Mouse (Mus musculus) midbrain, embryonic 12.5 days (tissue): Measurements from ENCODE around the gene Plcd3. TPM values are rescaled to one million over a fixed set of nuclear protein-coding genes. Genes with fewer than 3 reads are reported as not detected.

Source experiments
- ATAC-seq: fragments of 200-750 bp; cut with Nextera tagmentation; 2 replicates; pipeline ENCODE4 v1.8.0; 2017; ENCODE audit warnings: low read depth, moderate TSS enrichment, moderate library complexity; ENCODE audit not compliant: low FRiP score
- H3K27ac ChIP-seq: fragments of 300-500 bp; sonication (generic); replicated peaks from 2 replicates; pipeline ENCODE4 v1.5.1; 2016; ENCODE audit warnings: mild to moderate bottlenecking
- H3K27me3 ChIP-seq: fragments of 300-500 bp; sonication (generic); 2 replicates; pipeline ENCODE4 v1.6.1; 2016; ENCODE audit warnings: mild to moderate bottlenecking
- H3K36me3 ChIP-seq: fragments of 300-500 bp; sonication (generic); 2 replicates; pipeline ENCODE4 v1.6.1; 2016
- H3K4me1 ChIP-seq: fragments of 300-500 bp; sonication (generic); 2 replicates; pipeline ENCODE4 v1.6.1; 2016
- H3K4me2 ChIP-seq: fragments of 300-500 bp; sonication (generic); replicated peaks from 2 replicates; pipeline ENCODE4 v1.6.1; 2016; ENCODE audit warnings: mild to moderate bottlenecking, moderate library complexity
- H3K4me3 ChIP-seq: fragments of 300-500 bp; sonication (generic); 2 replicates; pipeline ENCODE4 v1.5.1; 2016; ENCODE audit warnings: mild to moderate bottlenecking
- H3K9ac ChIP-seq: fragments of 300-500 bp; sonication (generic); replicated peaks from 2 replicates; pipeline ENCODE4 v1.6.1; 2016; ENCODE audit warnings: mild to moderate bottlenecking, moderate library complexity
- H3K9me3 ChIP-seq: fragments of 300-500 bp; sonication (generic); 2 replicates; pipeline ENCODE4 v1.6.1; 2016; ENCODE audit warnings: mild to moderate bottlenecking
- WGBS: fragments of 180-500 bp; shearing (Covaris S2); methylation state at CpG from one replicate; pipeline ENCODE4 v1.1.7; 2016; 5-methylcytosine and 5-hydroxymethylcytosine counted together
- polyA plus RNA-seq: library from polyadenylated mRNA; unstranded; fragments of >200 nt; fragmentation: Nextera tagmentation; extraction: Ambion mirVana; gene quantifications from 2 replicates; pipeline ENCODE4 v1.2.1, GENCODE M21; 2016

The Plcd3 gene
- polyA plus RNA-seq, 1 experiment from 2014 or later = 1.1 TPM

- WGBS = 89% methylated on average over 8 of the region's 8 CpGs
Measured at GRCm38 (mm10) chr11:103136039-103136577, 34.6 kb upstream of the Plcd3 start.

DNA sequence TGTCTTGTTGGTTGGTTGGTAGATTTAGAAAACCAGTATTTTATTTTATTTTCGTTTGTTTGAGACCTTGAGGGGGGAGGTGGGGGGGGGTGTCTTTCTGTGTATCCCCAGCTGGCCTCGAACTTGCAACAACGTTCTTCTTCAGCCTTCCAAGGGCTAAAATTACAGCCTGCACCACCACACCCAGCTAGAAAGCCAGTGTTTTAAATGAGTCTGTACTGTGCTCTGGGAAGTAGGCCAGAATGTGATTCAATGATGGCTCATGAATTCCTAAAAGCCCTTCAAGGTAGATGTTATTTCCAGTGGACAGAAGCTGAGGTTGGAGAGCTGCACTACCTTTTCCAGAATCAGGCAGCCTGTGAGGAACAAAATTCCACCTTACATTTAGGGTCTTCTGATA lies 32.8 kb upstream of the Plcd3 start:
- Histone ChIP-seq H3K9me3 (no peaks in the 10 kb centered on the region), H3K4me1 (peaks cover 31% of the 10 kb centered on the region), H3K27me3 (no peaks in the 10 kb centered on the region), H3K4me3 (no peak overlapping the region), H3K27ac (no peak overlapping the region), H3K36me3 (0 out of 2 replicates have a peak, but pooled peaks cover 5% of the 10 kb centered on the region), H3K4me2 (0 out of 2 replicates have a peak overlapping the region, but pooled peaks have one; percentile 54), H3K9ac (peak overlapping the region; percentile 2; the same call in 1 of the 2 replicates)
- 82% methylated on average over 3 of the region's 3 CpGs for WGBS
- no peak for ATAC-seq

More at GRCm38 (mm10) chr11:103136039-103136577, 34.6 kb upstream of the Plcd3 start:
- Histone ChIP-seq H3K36me3 (0 out of 2 replicates have a peak, but pooled peaks cover 12% of the 10 kb centered on the region), H3K9me3 (no peaks in the 10 kb centered on the region), H3K4me3 (no peak overlapping the region), H3K4me2 (no peak overlapping the region), H3K4me1 (peaks cover 24% of the 10 kb centered on the region), H3K27me3 (no peaks in the 10 kb centered on the region), H3K27ac (no peak overlapping the region), H3K9ac (0 out of 2 replicates have a peak overlapping the region, but pooled peaks have one; percentile 25)
- no peak for ATAC-seq

DNA sequence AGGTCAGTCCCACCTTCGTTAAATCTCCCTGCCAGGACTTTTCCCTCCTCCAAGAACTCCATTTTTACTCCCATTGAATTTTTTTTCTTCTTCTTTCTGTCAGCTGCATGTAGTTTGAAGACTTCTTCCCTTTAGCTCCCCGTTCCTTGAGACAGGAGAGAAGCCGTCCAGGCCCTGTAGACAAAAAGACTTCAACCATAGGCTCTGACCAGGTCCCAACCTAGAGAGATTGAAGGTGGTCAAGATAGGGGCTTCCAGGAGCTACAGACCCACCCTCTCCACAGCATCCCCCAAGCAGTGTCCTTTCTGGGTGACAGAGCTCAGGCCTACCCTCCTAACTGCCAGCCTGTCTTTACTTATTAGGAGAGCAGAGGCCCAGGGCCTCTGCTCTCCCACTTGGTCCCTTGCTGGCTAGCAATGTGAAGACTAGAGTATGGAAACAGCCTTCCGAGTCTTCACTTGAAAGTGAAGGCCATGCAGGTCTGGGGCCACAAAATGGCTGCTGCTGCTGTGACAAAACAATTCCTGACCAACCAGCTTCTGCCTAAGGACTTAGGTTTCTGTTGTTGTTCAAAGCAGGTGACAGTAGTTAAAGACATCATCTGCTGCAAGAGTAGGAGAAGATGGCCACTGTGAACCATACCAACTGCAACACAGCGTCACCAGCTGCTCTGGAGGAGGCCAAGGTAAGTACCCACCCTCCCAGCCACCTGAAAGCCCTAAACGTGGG lies 32.2 kb upstream of the Plcd3 start:
- ATAC-seq = 0 out of 2 replicates have a peak, but pooled peaks have one; percentile 16
- WGBS = 51% methylated on average over 6 of the region's 6 CpGs
- Histone ChIP-seq H3K4me1 (peaks cover 31% of the 10 kb centered on the region), H3K4me3 (peak overlapping the region; percentile 29), H3K27ac (peak overlapping the region; percentile 60), H3K36me3 (no peaks in the 10 kb centered on the region), H3K4me2 (peak overlapping the region; percentile 54), H3K27me3 (no peaks in the 10 kb centered on the region), H3K9ac (peak overlapping the region; percentile 57; the same call in 1 of the 2 replicates), H3K9me3 (no peaks in the 10 kb centered on the region)

DNA sequence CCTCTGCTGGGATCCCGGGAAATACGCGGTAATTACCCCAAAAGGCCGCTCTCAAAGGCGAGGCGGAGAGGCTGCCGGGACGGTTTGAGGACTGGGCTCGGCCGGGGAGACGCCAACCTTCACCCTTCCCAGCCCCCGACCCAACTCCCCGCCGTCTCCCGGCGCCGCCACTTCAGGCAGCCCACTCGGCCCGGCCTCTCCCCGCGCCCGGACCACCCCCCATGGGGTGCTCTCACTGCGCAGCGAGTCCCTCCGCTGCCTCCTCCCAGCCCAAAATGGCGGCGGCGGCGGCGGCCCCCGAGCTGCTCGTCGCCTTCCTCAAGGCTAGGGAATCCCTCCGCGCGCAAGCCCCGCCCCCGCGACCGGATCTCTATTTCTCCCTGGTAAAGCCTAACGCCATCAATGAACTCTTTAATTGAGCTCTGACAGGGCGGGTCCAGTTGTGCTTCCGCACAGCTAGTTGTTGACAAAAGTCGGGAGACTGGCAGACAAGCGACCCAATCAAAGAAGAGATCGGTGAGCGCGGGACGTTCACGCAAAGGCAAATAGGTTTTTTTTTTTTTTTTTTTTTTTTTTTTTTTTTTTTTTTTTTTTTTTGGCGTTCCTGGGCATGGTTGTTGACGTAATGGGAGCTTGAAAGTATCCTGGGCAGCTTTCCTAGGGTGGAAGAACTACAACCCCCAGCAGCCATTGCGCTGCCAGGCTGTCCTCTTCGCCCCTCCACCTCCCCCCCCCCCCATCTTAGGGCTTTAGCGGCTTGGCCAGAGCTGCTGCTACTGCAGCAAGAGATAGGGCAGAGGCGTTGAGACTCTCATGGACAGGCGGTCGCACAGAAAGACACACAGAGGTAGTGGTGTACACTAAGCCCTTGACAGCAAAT lies 31.4 kb upstream of the Plcd3 start:
- ATAC-seq = peak; percentile 91
- WGBS = under 1% methylated on average over 56 of the region's 58 CpGs
- peak overlapping the region; percentile 96 for H3K27ac ChIP-seq

GRCm38 (mm10) chr11:103131701-103132575 lies 30.5 kb upstream of the Plcd3 start, which contains the start of gene Hexim2:
Hexim2 (plus strand) TSS chr11:103132429.
- WGBS = under 1% methylated on average over 39 of the region's 39 CpGs
- peak within 1 kb of the TSS; percentile 96 for H3K27ac ChIP-seq
- H3K4me3 ChIP-seq = peak within 1 kb of the TSS; percentile 92

More for the DNA sequence above, 31.4 kb upstream of the Plcd3 start:
- H3K27me3 ChIP-seq = no peaks in the 10 kb centered on the region
- no peaks in the 10 kb centered on the region for H3K36me3 ChIP-seq
- H3K4me1 ChIP-seq = peaks cover 31% of the 10 kb centered on the region
- H3K9ac ChIP-seq = peak overlapping the region; percentile 99
- H3K4me2 ChIP-seq = peak overlapping the region; percentile 78
- H3K9me3 ChIP-seq = no peaks in the 10 kb centered on the region
- H3K4me3 ChIP-seq = peak overlapping the region; percentile 92

DNA sequence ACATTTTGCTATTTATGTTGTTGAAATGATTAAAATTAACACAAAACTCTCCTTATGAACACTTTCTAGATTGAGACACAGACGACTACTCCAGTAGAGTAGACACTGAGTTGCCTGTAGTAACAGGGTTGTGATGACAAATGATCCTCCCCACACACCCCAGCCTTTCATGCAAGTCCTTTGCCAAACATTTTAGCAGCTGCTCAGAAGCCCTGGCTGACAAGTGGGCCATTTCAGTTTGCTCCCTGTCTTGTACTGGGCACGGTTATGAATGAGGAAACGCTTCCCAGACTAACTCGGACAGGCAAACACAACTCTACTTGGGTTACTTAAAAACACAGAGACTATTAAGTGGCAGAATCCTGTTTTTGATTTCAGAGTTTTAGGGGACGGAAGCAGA lies 18.9 kb upstream of the Plcd3 start:
- Histone ChIP-seq H3K4me3 (no peak overlapping the region), H3K27ac (no peak overlapping the region), H3K36me3 (no peaks in the 10 kb centered on the region), H3K27me3 (no peaks in the 10 kb centered on the region), H3K9me3 (no peaks in the 10 kb centered on the region), H3K4me1 (peaks cover 18% of the 10 kb centered on the region; the same call in 1 of the 2 replicates), H3K4me2 (no peak overlapping the region), H3K9ac (no peak overlapping the region)
- no peak for ATAC-seq
- 82% methylated on average over 5 of the region's 5 CpGs for WGBS

More at GRCm38 (mm10) chr11:103131701-103132575, 30.5 kb upstream of the Plcd3 start, which contains the start of gene Hexim2:
- ATAC-seq = peak; percentile 51
- peak within 1 kb of the TSS; percentile 78 for H3K4me2 ChIP-seq
- no peaks in the 10 kb centered on the region for H3K36me3 ChIP-seq
- H3K4me1 ChIP-seq = peaks cover 31% of the 10 kb centered on the region
- no peaks in the 10 kb centered on the region for H3K9me3 ChIP-seq
- peak within 1 kb of the TSS; percentile 99 for H3K9ac ChIP-seq
- no peaks in the 10 kb centered on the region for H3K27me3 ChIP-seq

- no peak overlapping the region for H3K4me2 ChIP-seq
- ATAC-seq = no peak
Measured at GRCm38 (mm10) chr11:103119609-103120008, 18.2 kb upstream of the Plcd3 start.

DNA sequence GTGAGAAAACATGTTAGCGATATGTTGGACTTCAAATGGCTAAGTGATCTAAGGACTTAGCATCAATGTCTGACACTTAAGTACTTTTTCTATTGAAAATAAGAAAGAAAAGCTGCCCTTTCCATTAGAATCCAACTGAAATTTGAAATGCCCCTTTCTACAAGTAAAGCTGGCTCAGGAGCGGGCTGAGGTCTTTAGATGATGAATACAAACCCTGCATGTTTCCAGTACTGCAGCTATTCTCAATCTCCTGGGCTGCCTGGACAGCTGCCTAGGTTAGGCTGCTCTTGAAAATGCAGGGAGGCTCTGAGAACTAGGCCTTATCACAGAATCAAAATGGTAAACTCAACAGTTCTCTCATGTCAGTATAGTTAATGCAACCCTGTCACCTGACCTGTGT lies 17.4 kb upstream of the Plcd3 start:
- H3K9ac ChIP-seq = no peak overlapping the region
- WGBS = 89% methylated on average over 2 of the region's 2 CpGs

More at GRCm38 (mm10) chr11:103119609-103120008, 18.2 kb upstream of the Plcd3 start:
- Histone ChIP-seq H3K27me3 (no peaks in the 10 kb centered on the region), H3K27ac (no peak overlapping the region), H3K4me1 (peaks cover 18% of the 10 kb centered on the region), H3K36me3 (no peaks in the 10 kb centered on the region), H3K4me3 (no peak overlapping the region), H3K9me3 (no peaks in the 10 kb centered on the region), H3K9ac (no peak overlapping the region)
- 55% methylated on average over 5 of the region's 5 CpGs for WGBS

DNA sequence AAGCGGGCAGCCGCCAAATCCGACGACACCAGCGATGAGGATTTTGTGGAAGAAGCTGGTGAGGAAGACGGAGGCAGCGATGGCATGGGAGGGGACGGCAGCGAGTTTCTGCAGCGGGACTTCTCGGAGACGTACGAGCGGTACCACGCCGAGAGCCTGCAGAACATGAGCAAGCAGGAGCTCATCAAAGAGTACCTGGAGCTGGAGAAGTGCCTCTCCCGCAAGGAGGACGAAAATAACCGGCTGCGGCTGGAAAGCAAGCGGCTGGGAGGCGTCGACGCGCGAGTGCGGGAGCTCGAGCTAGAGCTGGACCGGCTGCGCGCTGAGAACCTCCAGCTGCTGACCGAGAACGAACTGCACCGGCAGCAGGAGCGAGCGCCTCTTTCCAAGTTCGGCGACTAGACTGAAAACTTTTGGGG lies 16.1 kb upstream of the Plcd3 start:
- H3K9ac ChIP-seq = peak overlapping the region; percentile 75
- ATAC-seq = no peak
- WGBS = under 1% methylated on average over 38 of the region's 38 CpGs
- H3K4me2 ChIP-seq = peak overlapping the region; percentile 85
- no peaks in the 10 kb centered on the region for H3K9me3 ChIP-seq
- H3K27ac ChIP-seq = no peak overlapping the region
- peak overlapping the region; percentile 61 for H3K4me3 ChIP-seq
- no peaks in the 10 kb centered on the region for H3K36me3 ChIP-seq
- peaks cover 14% of the 10 kb centered on the region for H3K27me3 ChIP-seq
- H3K4me1 ChIP-seq = peaks cover 22% of the 10 kb centered on the region

More for the DNA sequence above, 17.4 kb upstream of the Plcd3 start:
- H3K36me3 ChIP-seq = no peaks in the 10 kb centered on the region
- peak overlapping the region; percentile 85 for H3K4me2 ChIP-seq
- no peak overlapping the region for H3K4me3 ChIP-seq
- H3K27me3 ChIP-seq = peaks cover 2% of the 10 kb centered on the region
- no peaks in the 10 kb centered on the region for H3K9me3 ChIP-seq
- peaks cover 18% of the 10 kb centered on the region for H3K4me1 ChIP-seq
- no peak for ATAC-seq
- no peak overlapping the region for H3K27ac ChIP-seq

DNA sequence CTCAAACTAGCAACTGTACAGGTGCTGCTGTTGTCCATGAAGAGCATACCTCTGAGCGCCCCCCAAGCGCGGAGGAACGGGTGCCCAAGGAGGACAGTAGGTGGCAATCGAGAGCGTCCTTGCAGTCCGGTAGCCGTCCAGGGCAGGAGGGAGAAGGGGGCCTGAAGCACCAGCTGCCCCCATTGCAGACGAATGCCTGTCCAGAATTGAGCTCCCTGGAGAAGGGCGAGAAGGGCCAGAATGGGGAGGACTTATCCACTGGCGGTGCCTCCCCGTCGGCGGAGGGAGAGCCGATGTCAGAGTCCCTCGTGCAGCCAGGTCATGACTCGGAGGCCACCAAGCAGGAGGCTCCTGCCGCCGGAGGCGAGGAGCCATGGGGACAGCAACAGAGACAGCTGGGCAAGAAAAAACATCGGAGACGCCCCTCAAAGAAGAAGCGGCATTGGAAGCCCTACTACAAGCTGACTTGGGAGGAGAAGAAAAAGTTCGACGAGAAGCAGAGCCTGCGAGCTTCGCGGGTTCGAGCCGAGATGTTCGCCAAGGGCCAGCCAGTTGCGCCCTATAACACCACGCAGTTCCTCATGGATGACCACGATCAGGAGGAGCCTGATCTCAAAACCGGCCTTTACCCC lies 15.6 kb upstream of the Plcd3 start:
- Histone ChIP-seq H3K27me3 (peaks cover 19% of the 10 kb centered on the region), H3K9me3 (no peaks in the 10 kb centered on the region), H3K27ac (peak overlapping the region; percentile 89), H3K4me3 (peak overlapping the region; percentile 61), H3K4me1 (peaks cover 28% of the 10 kb centered on the region), H3K4me2 (peak overlapping the region; percentile 85), H3K9ac (peak overlapping the region; percentile 75), H3K36me3 (no peaks in the 10 kb centered on the region)
- ATAC-seq = peak; percentile 17; the same call in 1 of the 2 replicates
- WGBS = under 1% methylated on average over 35 of the region's 35 CpGs
